Mouse (Mus musculus) central nervous system, embryonic 14 days (tissue): ENCODE measurements around the gene Net1. TPM values are rescaled to one million over a fixed set of nuclear protein-coding genes. Genes with fewer than 3 reads are reported as not detected.

Experiments used
- polyA plus RNA-seq: library from polyadenylated mRNA; depleted of rRNA; stranded (reverse); fragments of >200 nt; gene quantifications from 2 replicates; pipeline ENCODE4 v1.2.3, GENCODE M21; 2012; rRNA removed

The Net1 gene
- polyA plus RNA-seq = 9.5 and 19.8 TPM in 2 replicates

GRCm38 (mm10) chr13:3917571-3918311 lies at the start of gene Net1, which contains the start of gene Tubal3:
Gene Net1, minus strand, starts transcription at chr13:3918220.
Gene Tubal3, plus strand, starts transcription at chr13:3918274.

GRCm38 (mm10) chr13:3945249-3945648 lies 27.2 kb upstream of the Net1 start, which contains the start of gene Ucn3:
Gene Ucn3, minus strand, starts transcription at chr13:3945349.

GRCm38 (mm10) chr13:3853648-3854333 lies 64.2 kb downstream of the Net1 start, which contains the start of gene Calm5:
Gene Calm5, plus strand, starts transcription at chr13:3854173.

GRCm38 (mm10) chr13:3837312-3837807 lies 80.7 kb downstream of the Net1 start, which contains the start of gene Calm4:
Gene Calm4, plus strand, starts transcription at chr13:3837757.

Other genes with a start within 250 kb of the Net1 start
- gene Calml3, start 113.9 kb downstream of the Net1 start, polyA plus RNA-seq = 0.04 and 0.85 TPM in 2 replicates
- gene Calm4, start 80.5 kb downstream of the Net1 start, polyA plus RNA-seq = 0.29 TPM in 1 of 2 replicates, not detected in the other
- not detected in 2 replicates for gene Calm5, start 64.0 kb downstream of the Net1 start, polyA plus RNA-seq
- not detected in 2 replicates for gene Tubal3, start 54 bp upstream of the Net1 start, polyA plus RNA-seq
- gene Ucn3, start 27.1 kb upstream of the Net1 start, polyA plus RNA-seq = 0.14 TPM in 1 of 2 replicates, not detected in the other
- 0.32 and 0.65 TPM in 2 replicates for gene Akr1c14, start 130.8 kb upstream of the Net1 start, polyA plus RNA-seq
- not detected in 2 replicates for gene Akr1c18, start 232.4 kb upstream of the Net1 start, polyA plus RNA-seq